25 mouse cellular contexts compared by ENCODE assay signal in genomic region chr1:172140825-172141224, GRCm38 (mm10). TPM values are rescaled to one million over a fixed set of nuclear protein-coding genes. Genes with fewer than 3 reads are reported as not detected.
DNase-seq lines count a peak whose midpoint lies in the region; ATAC-seq and TF ChIP-seq lines count a peak whose summit lies in the region.
"Had no signal": no experiment of that assay in that cellular context is flagged by ENCODE, and none has a peak within 500 bp of the region (broad histone marks: within the 10 kb centered on the region; RNA-seq: fewer than 3 reads in every experiment).

No protein-coding gene starts in this region.

- no peak overlapping the region for H3K4me3 ChIP-seq in intestine, embryonic 14.5 days (ENCODE audit: low read depth, low read length)
- H3K4me3 ChIP-seq in intestine, postnatal 0 days (ENCODE audit: low read depth, low read length) = no peak overlapping the region
- no peak overlapping the region for H3K4me3 ChIP-seq in intestine, embryonic 16.5 days (ENCODE audit: low read length)
- H3K4me3 ChIP-seq: embryonic facial prominence, embryonic 10.5 days; embryonic facial prominence, embryonic 12.5 days; forebrain, embryonic 13.5 days; forebrain, embryonic 15.5 days had no signal

- H3K9me3 ChIP-seq in intestine, embryonic 14.5 days (ENCODE audit: control insufficient read depth, low read length) = no peaks in the 10 kb centered on the region
- no peaks in the 10 kb centered on the region for H3K9me3 ChIP-seq in intestine, postnatal 0 days (ENCODE audit: control insufficient read depth)
- H3K9me3 ChIP-seq in intestine, embryonic 16.5 days (ENCODE audit: control insufficient read depth, low read length) = no peaks in the 10 kb centered on the region
- H3K9me3 ChIP-seq: embryonic facial prominence, embryonic 10.5 days; embryonic facial prominence, embryonic 12.5 days; forebrain, embryonic 13.5 days; forebrain, embryonic 15.5 days; G1E had no signal

- H3K27me3 ChIP-seq in intestine, embryonic 14.5 days (replicated peaks; ENCODE audit: control insufficient read depth, insufficient read depth, low read length) = no peaks in the 10 kb centered on the region
- no peaks in the 10 kb centered on the region for H3K27me3 ChIP-seq in intestine, postnatal 0 days (replicated peaks; ENCODE audit: control insufficient read depth, insufficient read depth, low read length)
- no peaks in the 10 kb centered on the region for H3K27me3 ChIP-seq in intestine, embryonic 16.5 days (replicated peaks; ENCODE audit: control insufficient read depth, insufficient read depth, low read length)
- H3K27me3 ChIP-seq: CH12.LX; embryonic facial prominence, embryonic 12.5 days; forebrain, embryonic 13.5 days; forebrain, embryonic 15.5 days; Patski had no signal

- H3K36me3 ChIP-seq in intestine, embryonic 14.5 days (ENCODE audit: control insufficient read depth, insufficient read depth, low read length) = peaks cover 7% of the 10 kb centered on the region
- H3K36me3 ChIP-seq in intestine, postnatal 0 days (ENCODE audit: control insufficient read depth, insufficient read depth) = peaks cover 2% of the 10 kb centered on the region; the same call in 1 of the 2 replicates
- H3K36me3 ChIP-seq in intestine, embryonic 16.5 days (ENCODE audit: control insufficient read depth, insufficient read depth, low read length) = peaks cover under 1% of the 10 kb centered on the region; the same call in 1 of the 2 replicates

- peak; percentile 1 for DNase-seq in adrenal gland, postnatal 14 days
- DNase-seq in adrenal gland, postnatal 4 days (ENCODE audit: low spot score in 2 of 2) = no peak
- no peak for DNase-seq in intestine, embryonic 14.5 days (ENCODE audit: low spot score)
- peak; percentile 43 for DNase-seq in brain, adult 2 months (ENCODE audit: low read depth, low spot score)
- DNase-seq in heart, postnatal 4 days = no peak
- DNase-seq: adrenal gland, adult 8-10 months; adrenal gland, postnatal 25 days; B cell, adult 2 months; cerebellum, adult 11-12 months; cerebellum, adult 2 months; cerebellum, adult 9-10 months; cerebellum, postnatal 10 days; cerebellum, postnatal 25 days; forebrain, postnatal 0 days had no signal

- no peak for ATAC-seq in intestine, embryonic 14.5 days (replicated peaks; ENCODE audit: low FRiP score, low TSS enrichment, low read depth)
- no peak for ATAC-seq in intestine, postnatal 0 days
- ATAC-seq in intestine, embryonic 16.5 days = no peak
- ATAC-seq: activated CD4-positive, CD25-positive, alpha-beta regulatory T cell, adult 4 months; CD4-positive, CD25-positive, alpha-beta regulatory T cell, adult 4 months; forebrain, embryonic 13.5 days; forebrain, embryonic 15.5 days; forebrain, postnatal 0 days; Patski had no signal

- no peak for TF ChIP-seq CTCF in intestine, postnatal 0 days (IDR thresholded peaks at IDR 0.05; ENCODE audit: low read depth)

- WGBS in intestine, embryonic 14.5 days = 89% methylated on average over 1 of the region's 1 CpGs
- WGBS in intestine, postnatal 0 days = 92% methylated on average over 1 of the region's 1 CpGs
- WGBS in intestine, embryonic 16.5 days = 84% methylated on average over 1 of the region's 1 CpGs

- H3K4me1 ChIP-seq in intestine, embryonic 14.5 days (replicated peaks; ENCODE audit: control insufficient read depth, insufficient read depth, low read length) = no peaks in the 10 kb centered on the region
- no peaks in the 10 kb centered on the region for H3K4me1 ChIP-seq in intestine, postnatal 0 days (replicated peaks; ENCODE audit: control insufficient read depth, insufficient read depth, low read length)
- H3K4me1 ChIP-seq in intestine, embryonic 16.5 days (ENCODE audit: control insufficient read depth, insufficient read depth, low read length) = 0 out of 2 replicates have a peak, but pooled peaks cover 5% of the 10 kb centered on the region
- H3K4me1 ChIP-seq: embryonic facial prominence, embryonic 12.5 days; forebrain, embryonic 13.5 days; forebrain, embryonic 15.5 days had no signal

- H3K4me2 ChIP-seq in intestine, embryonic 14.5 days (ENCODE audit: low read length) = no peak overlapping the region
- H3K4me2 ChIP-seq in intestine, postnatal 0 days (replicated peaks; ENCODE audit: low read depth) = no peak overlapping the region
- no peak overlapping the region for H3K4me2 ChIP-seq in intestine, embryonic 16.5 days (ENCODE audit: low read depth, low read length)
- H3K4me2 ChIP-seq: embryonic facial prominence, embryonic 12.5 days; forebrain, embryonic 13.5 days; forebrain, embryonic 15.5 days had no signal

- H3K9ac ChIP-seq in intestine, embryonic 14.5 days (ENCODE audit: low read length) = no peak overlapping the region
- no peak overlapping the region for H3K9ac ChIP-seq in intestine, postnatal 0 days (ENCODE audit: low read depth, low read length)
- H3K9ac ChIP-seq in intestine, embryonic 16.5 days (ENCODE audit: low read depth, low read length) = no peak overlapping the region
- H3K9ac ChIP-seq: embryonic facial prominence, embryonic 12.5 days; forebrain, embryonic 13.5 days; forebrain, embryonic 15.5 days; forebrain, postnatal 0 days had no signal

- H3K27ac ChIP-seq in intestine, embryonic 14.5 days (ENCODE audit: low read depth) = 0 out of 2 replicates have a peak overlapping the region, but pooled peaks have one; percentile 27
- no peak overlapping the region for H3K27ac ChIP-seq in intestine, postnatal 0 days (ENCODE audit: low read depth, low read length)
- peak overlapping the region; percentile 45; the same call in 1 of the 2 replicates for H3K27ac ChIP-seq in intestine, embryonic 16.5 days (ENCODE audit: low read length)
- H3K27ac ChIP-seq: embryonic facial prominence, embryonic 10.5 days; embryonic facial prominence, embryonic 12.5 days; forebrain, embryonic 13.5 days; forebrain, embryonic 15.5 days had no signal

RNA-seq across cellular contexts. Expression of gene Dcaf8, which starts 7.1 kb away (rescaled TPM):
- 118 and 125 TPM in 2 replicates for total RNA-seq in adrenal gland, postnatal 14 days (2021)
- total RNA-seq in adrenal gland, postnatal 4 days (2021) = 100 to 1,000 TPM; 177 to 181 TPM
- polyA plus RNA-seq in intestine, embryonic 14.5 days (2014; fragmentation: Nextera tagmentation; extraction: Ambion mirVana) = 102 and 114 TPM in 2 replicates
- polyA plus RNA-seq in intestine, postnatal 0 days (2015; fragmentation: Nextera tagmentation; extraction: Ambion mirVana) = 48.6 and 50.8 TPM in 2 replicates
- polyA plus RNA-seq in intestine, embryonic 16.5 days (2015; fragmentation: Nextera tagmentation; extraction: Ambion mirVana) = 93.2 and 102 TPM in 2 replicates
- 100 to 1,000 TPM; 114 to 115 TPM for total RNA-seq in heart, postnatal 4 days (2021)

RNA-seq across cellular contexts. Expression of gene Pex19, which starts 14.3 kb away (rescaled TPM):
- total RNA-seq in adrenal gland, postnatal 14 days (2021) = 135 and 141 TPM in 2 replicates
- total RNA-seq in adrenal gland, postnatal 4 days (2021) = 100 to 1,000 TPM; 168 to 170 TPM
- polyA plus RNA-seq in intestine, embryonic 14.5 days (2014; fragmentation: Nextera tagmentation; extraction: Ambion mirVana) = 140 TPM in 2 replicates
- polyA plus RNA-seq in intestine, postnatal 0 days (2015; fragmentation: Nextera tagmentation; extraction: Ambion mirVana) = 132 and 134 TPM in 2 replicates
- 161 TPM in 2 replicates for polyA plus RNA-seq in intestine, embryonic 16.5 days (2015; fragmentation: Nextera tagmentation; extraction: Ambion mirVana)
- 100 to 1,000 TPM; 129 to 134 TPM for total RNA-seq in heart, postnatal 4 days (2021)

RNA-seq across cellular contexts. Expression of gene Ncstn, which starts 58.2 kb away (rescaled TPM):
- total RNA-seq in adrenal gland, postnatal 14 days (2021) = 89.8 and 101 TPM in 2 replicates
- total RNA-seq in adrenal gland, postnatal 4 days (2021) = 100 to 1,000 TPM; 148 to 154 TPM
- polyA plus RNA-seq in intestine, embryonic 14.5 days (2014; fragmentation: Nextera tagmentation; extraction: Ambion mirVana) = 140 TPM in 2 replicates
- 110 and 115 TPM in 2 replicates for polyA plus RNA-seq in intestine, postnatal 0 days (2015; fragmentation: Nextera tagmentation; extraction: Ambion mirVana)
- 159 TPM in 2 replicates for polyA plus RNA-seq in intestine, embryonic 16.5 days (2015; fragmentation: Nextera tagmentation; extraction: Ambion mirVana)
- 10 to 100 TPM; 65.6 to 67.4 TPM for total RNA-seq in heart, postnatal 4 days (2021)

RNA-seq across cellular contexts. Expression of gene Copa, which starts 58.5 kb away (rescaled TPM):
- 161 TPM in 2 replicates for total RNA-seq in adrenal gland, postnatal 14 days (2021)
- total RNA-seq in adrenal gland, postnatal 4 days (2021) = 100 to 1,000 TPM; 187 to 205 TPM
- polyA plus RNA-seq in intestine, embryonic 14.5 days (2014; fragmentation: Nextera tagmentation; extraction: Ambion mirVana) = 182 and 183 TPM in 2 replicates
- 133 and 139 TPM in 2 replicates for polyA plus RNA-seq in intestine, postnatal 0 days (2015; fragmentation: Nextera tagmentation; extraction: Ambion mirVana)
- 204 and 218 TPM in 2 replicates for polyA plus RNA-seq in intestine, embryonic 16.5 days (2015; fragmentation: Nextera tagmentation; extraction: Ambion mirVana)
- 100 to 1,000 TPM; 160 to 167 TPM for total RNA-seq in heart, postnatal 4 days (2021)

Comparison
In these comparisons a context has a peak if more than half of its experiments do, and no peak if none do; other contexts are left out.
1. DNase-seq: peak in adrenal gland, postnatal 14 days (single experiment) and brain, adult 2 months (single experiment); none in adrenal gland, postnatal 4 days (0 of 2), intestine, embryonic 14.5 days (single experiment) and heart, postnatal 4 days (single experiment).